Mouse (Mus musculus) thymus, adult 2 months (tissue): ENCODE measurements around the gene Adarb2.

Experiments used
- CTCF ChIP-seq: fragments of 200-500 bp; IDR thresholded peaks from 2 replicates; pipeline ENCODE4 v1.5.1; 2012; ENCODE audit warnings: mild to moderate bottlenecking, control low read depth, low read length, moderate library complexity, borderline replicate concordance; ENCODE audit not compliant: control insufficient read depth, poor library complexity, insufficient read depth; ENCODE audit errors: extremely low read depth
- POLR2A ChIP-seq: fragments of 200-500 bp; IDR thresholded peaks from 2 replicates; pipeline ENCODE4 v1.6.1; 2012; ENCODE audit warnings: mild to moderate bottlenecking, low read length, control low read depth, moderate library complexity; ENCODE audit not compliant: control insufficient read depth, poor library complexity, insufficient read depth; ENCODE audit errors: extremely low read depth

- TF ChIP-seq POLR2A (no peak), CTCF (no peak)
Observed at GRCm38 (mm10) chr13:8352952-8353351, 150.3 kb downstream of the Adarb2 start.
